Mouse (Mus musculus): ENCODE results near the gene Irf2bp1.

- no peak for TF ChIP-seq CTCF (IDR thresholded peaks at IDR 0.05; ENCODE audit: control insufficient read depth, insufficient read depth, low read length)
- TF ChIP-seq POLR2A (IDR thresholded peaks at IDR 0.05; ENCODE audit: borderline replicate concordance, control insufficient read depth, low read depth, low read length) = no peak
These were observed 8.3 kb downstream of the Irf2bp1 start for GRCm38 (mm10) chr7:19012025-19012621.

All from bone marrow, adult 2 months (tissue).